Mouse (Mus musculus): Measurements from ENCODE around the gene Olfr983.

The Olfr983 gene

GRCm38 (mm10) chr9:40093495-40093894 lies at the start of gene Olfr983:
Olfr983 (minus strand) TSS chr9:40093595.
- DNase-seq (ENCODE audit: low read depth, low spot score) = no peak

GRCm38 (mm10) chr9:40141544-40141943 lies 48.1 kb upstream of the Olfr983 start:
- DNase-seq (ENCODE audit: low read depth, low spot score) = no peak

GRCm38 (mm10) chr9:40139484-40139883 lies 46.1 kb upstream of the Olfr983 start:
- no peak for DNase-seq (ENCODE audit: low read depth, low spot score)

- peak; percentile 15 for DNase-seq (ENCODE audit: low read depth, low spot score)
These were observed 43.7 kb upstream of the Olfr983 start for GRCm38 (mm10) chr9:40136987-40137688.

GRCm38 (mm10) chr9:40130556-40130955 lies 37.2 kb upstream of the Olfr983 start:
- no peak for DNase-seq (ENCODE audit: low read depth, low spot score)

GRCm38 (mm10) chr9:40130084-40130483 lies 36.7 kb upstream of the Olfr983 start, which contains the start of gene Olfr985:
Olfr985 (minus strand) TSS chr9:40130184.
- no peak for DNase-seq (ENCODE audit: low read depth, low spot score)

GRCm38 (mm10) chr9:40117287-40117659 lies 23.9 kb upstream of the Olfr983 start:
- no peak for DNase-seq (ENCODE audit: low read depth, low spot score)

GRCm38 (mm10) chr9:40116645-40117286 lies 23.4 kb upstream of the Olfr983 start:
- no peak for DNase-seq (ENCODE audit: low read depth, low spot score)

- no peak for DNase-seq (ENCODE audit: low read depth, low spot score)
These were observed 20.7 kb upstream of the Olfr983 start, which contains the start of gene Olfr984 for GRCm38 (mm10) chr9:40114106-40114505. Olfr984 (minus strand) TSS chr9:40114206.

GRCm38 (mm10) chr9:40094769-40095168 lies 1.4 kb upstream of the Olfr983 start:
- no peak for DNase-seq (ENCODE audit: low read depth, low spot score)

GRCm38 (mm10) chr9:40073529-40073928 lies 19.9 kb downstream of the Olfr983 start, which contains the start of gene Olfr982:
Olfr982 (plus strand) TSS chr9:40073829.
- no peak for DNase-seq (ENCODE audit: low read depth, low spot score)

- DNase-seq (ENCODE audit: low read depth, low spot score) = no peak
These were observed 43.3 kb downstream of the Olfr983 start for GRCm38 (mm10) chr9:40050138-40050537.

Measured in A20 (cell line).